Mouse (Mus musculus) kidney, adult 2 months (tissue): ENCODE measurements around the gene Nrp1.

ENCODE experiments used
- CTCF ChIP-seq: fragments of 200-500 bp; conservative IDR thresholded peaks from 2 replicates; pipeline ENCODE4 v1.5.1; 2011; ENCODE audit warnings: low read depth, mild to moderate bottlenecking, control low read depth, low read length, moderate library complexity, mixed read lengths; ENCODE audit not compliant: insufficient read depth, insufficient read length
- POLR2A ChIP-seq: fragments of 200-500 bp; IDR thresholded peaks from one replicate; pipeline ENCODE4 v1.6.1; 2011; ENCODE audit warnings: low read depth, low read length, control low read depth

DNA sequence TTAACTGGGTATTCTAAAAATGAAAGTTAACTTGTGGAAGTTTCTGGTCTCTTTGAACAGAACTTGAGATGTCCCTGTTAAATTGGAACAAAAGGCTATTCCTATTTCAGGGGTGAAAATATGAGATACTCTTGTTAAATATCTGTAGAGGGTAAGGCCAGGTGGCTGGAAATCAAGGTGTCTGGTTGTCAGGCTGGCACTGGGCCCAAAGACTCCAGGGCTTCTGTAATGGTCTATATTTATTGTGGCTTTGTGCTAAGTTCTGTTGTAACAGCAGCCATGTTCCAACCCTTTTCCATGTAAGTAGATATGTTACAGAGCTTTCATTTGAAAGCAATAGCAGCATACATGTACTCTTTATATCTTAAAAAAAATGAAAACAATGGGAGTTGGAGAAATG lies 103.3 kb downstream of the Nrp1 start:
- no peak for TF ChIP-seq CTCF
- no peak for TF ChIP-seq POLR2A
